Mouse (Mus musculus) adrenal gland, postnatal 10 days (tissue): ENCODE data around the gene Rora. TPM values are rescaled to one million over a fixed set of nuclear protein-coding genes. Genes with fewer than 3 reads are reported as not detected.

Experiments used
- DNase-seq: peaks from one replicate; pipeline ENCODE4 v3.0.0; 2021; ENCODE audit warnings: mixed read lengths
- total RNA-seq, 2 experiments: library from RNA; stranded (reverse); gene quantifications; 2 replicates each; pipeline ENCODE4 v1.2.3; 2021

The Rora gene
- total RNA-seq, 2 experiments from 2014 or later, result 44.1 to 60.6 TPM

- DNase-seq, result no peak
Observed at GRCm38 (mm10) chr9:68957793-68958192, 304.2 kb downstream of the Rora start.

GRCm38 (mm10) chr9:68958919-68959318 lies 305.3 kb downstream of the Rora start:
- DNase-seq, result no peak

GRCm38 (mm10) chr9:68963898-68964297 lies 310.3 kb downstream of the Rora start:
- no peak for DNase-seq

GRCm38 (mm10) chr9:68966540-68966939 lies 313.0 kb downstream of the Rora start:
- DNase-seq, result peak; percentile 17

GRCm38 (mm10) chr9:68970074-68970473 lies 316.5 kb downstream of the Rora start:
- no peak for DNase-seq

- DNase-seq, result no peak
Observed at GRCm38 (mm10) chr9:68972277-68972676, 318.7 kb downstream of the Rora start.

- DNase-seq, result no peak
Observed at GRCm38 (mm10) chr9:68974517-68974916, 320.9 kb downstream of the Rora start.

GRCm38 (mm10) chr9:68976136-68976535 lies 322.6 kb downstream of the Rora start:
- no peak for DNase-seq

GRCm38 (mm10) chr9:68976851-68977250 lies 323.3 kb downstream of the Rora start:
- no peak for DNase-seq

- DNase-seq, result no peak
Observed at GRCm38 (mm10) chr9:68978656-68979055, 325.1 kb downstream of the Rora start.

GRCm38 (mm10) chr9:68980041-68980440 lies 326.5 kb downstream of the Rora start:
- no peak for DNase-seq

- no peak for DNase-seq
Observed at GRCm38 (mm10) chr9:68985046-68985445, 331.5 kb downstream of the Rora start.

- DNase-seq, result no peak
Observed at GRCm38 (mm10) chr9:68985796-68986195, 332.2 kb downstream of the Rora start.

- no peak for DNase-seq
Observed at GRCm38 (mm10) chr9:68987290-68988042, 333.9 kb downstream of the Rora start.

GRCm38 (mm10) chr9:68988162-68988911 lies 334.8 kb downstream of the Rora start:
- DNase-seq, result peak; percentile 52

- DNase-seq, result no peak
Observed at GRCm38 (mm10) chr9:68989885-68990449, 336.4 kb downstream of the Rora start.

GRCm38 (mm10) chr9:68993881-68994280 lies 340.3 kb downstream of the Rora start:
- no peak for DNase-seq

- DNase-seq, result no peak
Observed at GRCm38 (mm10) chr9:68998961-68999360, 345.4 kb downstream of the Rora start.

- DNase-seq, result no peak
Observed at GRCm38 (mm10) chr9:69004514-69004913, 350.9 kb downstream of the Rora start.

- no peak for DNase-seq
Observed at GRCm38 (mm10) chr9:69006666-69007065, 353.1 kb downstream of the Rora start.

- DNase-seq, result no peak
Observed at GRCm38 (mm10) chr9:69008706-69009105, 355.1 kb downstream of the Rora start.

- peak; percentile 77 for DNase-seq
Observed at GRCm38 (mm10) chr9:69010886-69011285, 357.3 kb downstream of the Rora start.

- no peak for DNase-seq
Observed at GRCm38 (mm10) chr9:69013186-69013715, 359.7 kb downstream of the Rora start.
